Mouse (Mus musculus) NIH3T3 (cell line): Measurements from ENCODE around the gene Prpf19.
A peak's percentile ranks its signal among the peaks of the same experiment; 100 is the strongest.

ENCODE experiments used
- DNase-seq: peaks from one replicate; pipeline ENCODE4 v3.0.0-alpha.2; 2012; ENCODE audit warnings: low read depth

Gene Prpf19

GRCm38 (mm10) chr19:10895708-10896107 lies 677 bp downstream of the Prpf19 start:
- DNase-seq = peak; percentile 82

GRCm38 (mm10) chr19:10896849-10897248 lies 1.8 kb downstream of the Prpf19 start:
- DNase-seq = no peak

- no peak for DNase-seq
These were observed 2.5 kb downstream of the Prpf19 start for GRCm38 (mm10) chr19:10897491-10897890.

- DNase-seq = no peak
These were observed 5.3 kb downstream of the Prpf19 start for GRCm38 (mm10) chr19:10900315-10900714.

GRCm38 (mm10) chr19:10901046-10901445 lies 6.0 kb downstream of the Prpf19 start:
- no peak for DNase-seq

GRCm38 (mm10) chr19:10904512-10904911 lies 9.5 kb downstream of the Prpf19 start:
- DNase-seq = no peak

GRCm38 (mm10) chr19:10904927-10905727 lies 10.1 kb downstream of the Prpf19 start:
- DNase-seq = peak; percentile 58

- DNase-seq = no peak
These were observed 10.6 kb downstream of the Prpf19 start for GRCm38 (mm10) chr19:10905728-10906000.

GRCm38 (mm10) chr19:10907891-10908290 lies 12.9 kb downstream of the Prpf19 start:
- DNase-seq = peak; percentile 81

- DNase-seq = peak; percentile 90
These were observed 14.2 kb downstream of the Prpf19 start for GRCm38 (mm10) chr19:10909087-10909721.

- peak; percentile 43 for DNase-seq
These were observed 19.3 kb downstream of the Prpf19 start for GRCm38 (mm10) chr19:10914291-10914690.

GRCm38 (mm10) chr19:10914870-10915269 lies 19.8 kb downstream of the Prpf19 start:
- DNase-seq = no peak

- DNase-seq = no peak
These were observed 21.5 kb downstream of the Prpf19 start for GRCm38 (mm10) chr19:10916506-10916905.

- no peak for DNase-seq
These were observed 23.4 kb downstream of the Prpf19 start for GRCm38 (mm10) chr19:10918321-10918991.

GRCm38 (mm10) chr19:10920532-10920931 lies 25.5 kb downstream of the Prpf19 start, which contains the start of gene Zp1:
Zp1 (minus strand) TSS chr19:10920632.
- no peak for DNase-seq

GRCm38 (mm10) chr19:10921058-10921457 lies 26.0 kb downstream of the Prpf19 start:
- DNase-seq = peak; percentile 35

GRCm38 (mm10) chr19:10924220-10924619 lies 29.2 kb downstream of the Prpf19 start:
- peak; percentile 62 for DNase-seq

GRCm38 (mm10) chr19:10926123-10926621 lies 31.1 kb downstream of the Prpf19 start:
- peak; percentile 44 for DNase-seq

- DNase-seq = peak; percentile 46
These were observed 31.6 kb downstream of the Prpf19 start for GRCm38 (mm10) chr19:10926666-10927065.

- no peak for DNase-seq
These were observed 35.6 kb downstream of the Prpf19 start for GRCm38 (mm10) chr19:10930641-10931040.

- no peak for DNase-seq
These were observed 40.0 kb downstream of the Prpf19 start for GRCm38 (mm10) chr19:10935029-10935428.

GRCm38 (mm10) chr19:10936077-10936476 lies 41.0 kb downstream of the Prpf19 start:
- no peak for DNase-seq

GRCm38 (mm10) chr19:10937110-10937563 lies 42.1 kb downstream of the Prpf19 start, which contains the start of gene Ptgdr2:
Ptgdr2 (plus strand) TSS chr19:10937160.
- DNase-seq = no peak
